Mouse (Mus musculus) cerebellum, adult 2 months (tissue): Measurements from ENCODE around the gene Smoc1.

Experiments
- CTCF ChIP-seq: fragments of 200-500 bp; IDR thresholded peaks from 2 replicates; pipeline ENCODE4 v1.5.1; 2011; ENCODE audit warnings: low read depth, mild to moderate bottlenecking, control low read depth, low read length, moderate library complexity, borderline replicate concordance; ENCODE audit not compliant: insufficient read depth
- POLR2A ChIP-seq: fragments of 200-500 bp; IDR thresholded peaks from 2 replicates; pipeline ENCODE4 v1.6.1; 2011; ENCODE audit warnings: low read length, control low read depth, borderline replicate concordance; ENCODE audit not compliant: insufficient read depth

DNA sequence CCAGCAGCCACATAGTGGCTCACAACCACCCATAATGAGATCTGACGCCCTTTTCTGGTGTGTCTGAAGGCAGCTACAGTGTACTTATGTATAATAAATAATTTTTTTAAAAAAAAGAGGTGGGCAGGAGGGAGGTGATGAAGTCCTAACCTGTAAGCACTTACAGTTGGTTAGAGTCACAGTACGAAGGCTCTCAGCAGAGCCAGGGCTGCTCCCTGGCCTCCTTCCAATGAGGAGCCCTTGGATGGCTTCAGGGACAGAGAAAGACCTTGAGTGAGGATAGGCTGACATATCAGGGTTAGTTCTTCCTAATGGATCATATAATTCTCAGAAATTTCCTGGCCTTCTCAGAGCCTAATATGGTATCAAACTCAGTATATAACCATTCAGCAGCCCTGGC lies 134.7 kb downstream of the Smoc1 start:
- TF ChIP-seq CTCF (no peak), POLR2A (no peak)
